Mouse (Mus musculus) left cerebral cortex, adult 9 months (tissue): Measurements from ENCODE around the gene Pofut2.
A peak's percentile ranks its signal among the peaks of the same experiment; 100 is the strongest.
"Not testable (repeated sequence)": the region's sequence is repeated elsewhere in the genome, so short reads cannot be mapped to it uniquely, and the experiment has no call there.

ENCODE experiments used
- DNase-seq, 2 experiments: peaks; one replicate each; pipeline ENCODE4 v3.0.0; 2022; ENCODE audit warnings: low spot score in 2 of 2

Pofut2 gene

DNA sequence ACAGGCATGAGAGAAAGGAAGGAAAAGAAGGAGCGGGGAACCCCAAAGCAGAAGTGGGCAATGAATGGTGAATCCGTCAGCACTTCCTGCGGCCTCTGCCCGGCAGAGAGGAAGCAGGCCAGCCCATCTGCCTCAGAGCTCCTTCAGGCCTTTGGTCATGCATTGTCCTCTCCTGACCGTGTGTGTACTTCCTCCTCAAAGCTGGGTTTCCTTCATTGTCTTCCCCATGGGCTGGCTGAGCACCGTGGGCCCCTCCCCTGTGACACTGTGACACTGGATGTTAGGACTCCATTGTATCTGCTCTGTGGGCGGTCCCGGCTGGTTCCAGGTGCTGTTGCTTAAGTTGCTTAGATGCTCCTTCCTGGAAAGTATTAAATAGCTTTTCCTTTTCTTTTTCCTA is 7.3 kb downstream of the Pofut2 start:
- DNase-seq = no peak

DNA sequence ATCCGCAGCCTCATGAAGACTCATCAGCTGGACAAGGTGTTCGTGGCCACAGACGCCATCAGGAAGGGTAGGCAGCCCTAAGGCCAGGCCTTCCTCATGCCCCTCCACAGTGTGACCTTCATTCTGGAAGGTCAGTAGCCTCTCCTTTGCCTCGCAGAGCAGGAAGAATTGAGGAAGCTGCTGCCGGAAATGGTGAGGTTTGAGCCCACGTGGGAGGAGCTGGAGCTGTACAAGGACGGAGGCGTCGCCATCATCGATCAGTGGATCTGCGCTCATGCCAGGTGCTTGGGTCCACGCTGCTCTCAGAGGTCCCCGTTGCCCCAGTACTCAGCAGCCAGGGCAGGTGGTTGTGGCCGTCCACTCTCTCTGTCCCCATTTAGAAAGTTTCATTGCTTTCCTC is 8.0 kb downstream of the Pofut2 start:
- DNase-seq = no peak

DNA sequence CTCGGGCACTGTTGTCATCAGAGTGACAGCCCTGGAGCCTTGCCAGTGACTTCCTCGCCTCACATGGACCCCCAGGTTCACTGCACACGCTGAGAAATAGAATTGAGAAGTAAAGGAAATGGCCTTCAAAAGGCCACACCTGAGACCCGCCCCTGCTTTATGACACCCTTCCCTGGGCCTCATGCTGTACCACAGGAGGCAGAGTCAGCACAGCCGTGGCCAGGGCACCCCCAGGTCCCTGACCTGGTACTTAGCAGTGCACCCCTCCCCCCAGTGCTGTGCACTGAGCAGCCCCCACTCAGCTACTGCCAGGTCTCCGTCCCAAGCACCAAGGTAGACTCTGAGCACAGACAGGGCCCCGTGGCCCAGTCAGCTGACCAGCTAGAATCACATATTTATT is 10.1 kb downstream of the Pofut2 start:
- DNase-seq = no peak

DNA sequence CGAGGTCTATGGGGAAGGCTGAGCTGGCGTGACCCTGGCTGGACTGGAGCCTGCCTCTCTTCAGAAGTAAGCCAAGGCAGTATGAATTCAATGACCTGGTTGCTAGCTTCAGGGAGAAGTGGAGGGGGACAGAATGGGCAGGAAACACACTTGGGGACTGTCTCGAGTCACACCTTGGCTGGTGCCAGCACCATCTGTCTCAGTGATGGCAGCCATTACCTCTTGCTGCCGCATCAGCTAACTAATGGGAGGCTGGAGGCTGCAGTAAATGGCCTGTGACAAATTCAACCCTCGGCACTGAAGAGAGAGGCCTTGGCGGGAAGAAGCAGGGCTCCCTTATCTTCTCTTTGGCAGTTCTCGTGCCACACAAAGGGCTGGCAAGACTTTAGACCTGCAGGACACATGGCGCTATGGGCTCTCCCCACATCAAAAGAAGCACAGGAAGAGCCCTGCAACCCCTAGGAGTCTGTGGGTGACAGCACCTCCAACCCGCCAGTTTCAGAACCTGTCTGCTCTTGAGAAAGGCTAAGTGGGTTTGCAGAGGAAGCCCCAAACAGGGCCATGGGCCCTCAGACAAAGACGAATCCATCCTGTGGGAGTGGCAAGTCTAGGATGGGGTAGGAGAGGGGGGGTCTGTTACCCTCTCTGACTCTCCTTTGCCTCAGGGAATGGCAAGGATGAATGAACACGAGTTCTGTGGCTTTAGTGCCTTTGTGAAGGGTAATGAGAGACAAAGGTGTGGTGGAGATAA is 14.1 kb downstream of the Pofut2 start:
- DNase-seq = no peak

DNA sequence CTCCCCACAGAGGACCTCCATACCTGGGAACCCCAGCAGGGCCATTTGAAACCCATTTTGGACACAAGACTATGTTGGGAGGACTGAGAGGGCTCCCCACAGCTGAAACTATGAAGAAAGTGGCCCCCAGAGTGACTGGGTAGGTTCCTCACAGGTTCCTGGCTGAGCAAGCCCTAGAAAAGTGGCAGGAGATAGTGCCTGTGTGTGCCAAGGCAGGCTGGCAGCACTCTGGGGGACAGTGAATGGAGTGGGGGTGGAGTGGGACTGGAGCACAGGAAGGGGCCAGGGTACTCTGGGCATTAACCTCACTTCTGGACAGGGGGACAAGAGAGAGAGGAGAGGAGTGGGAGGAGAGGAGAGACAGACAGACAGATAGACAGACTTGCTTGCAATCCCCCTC is 14.8 kb downstream of the Pofut2 start:
- no peak for DNase-seq

DNA sequence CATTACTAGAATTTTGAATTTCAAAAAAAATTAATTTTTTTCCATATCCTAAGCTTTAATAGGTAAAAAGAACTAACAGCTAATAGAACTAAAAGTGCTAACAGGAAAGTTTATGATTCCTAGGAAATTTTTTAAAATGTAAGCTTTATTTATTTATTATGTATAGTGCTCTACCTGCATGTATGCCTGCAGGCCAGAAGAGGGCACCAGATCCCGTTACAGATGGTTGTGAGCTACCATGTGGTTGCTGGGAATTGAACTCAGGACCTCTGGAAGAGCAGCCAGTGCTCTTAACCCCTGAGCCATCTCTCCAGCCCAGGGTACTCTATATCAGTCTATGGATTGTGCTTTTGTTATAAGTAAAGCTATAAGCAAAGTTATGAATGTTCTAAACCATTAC is 23.1 kb downstream of the Pofut2 start:
- not testable (repeated sequence) for DNase-seq

DNA sequence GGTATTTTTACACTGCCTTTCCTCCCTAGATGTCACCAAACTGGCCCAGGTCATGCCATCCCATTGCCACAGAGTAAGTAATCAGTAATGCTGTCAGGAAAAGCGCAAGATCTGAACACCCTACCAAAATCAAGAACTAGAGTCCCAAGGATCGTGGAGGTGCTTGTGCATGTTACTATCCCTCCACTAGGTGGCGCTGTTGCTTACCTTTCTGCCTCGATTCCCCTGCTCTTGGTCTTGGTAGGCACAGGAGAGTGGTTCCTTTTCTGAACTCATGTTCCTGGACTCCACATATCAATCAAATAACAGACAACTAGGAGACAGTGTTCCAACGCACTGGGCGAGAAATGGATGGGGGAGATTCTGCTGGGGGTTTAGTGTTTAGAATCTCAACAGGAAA is 23.8 kb downstream of the Pofut2 start:
- peak in 1 of 2 experiments; percentile 85 for DNase-seq

DNA sequence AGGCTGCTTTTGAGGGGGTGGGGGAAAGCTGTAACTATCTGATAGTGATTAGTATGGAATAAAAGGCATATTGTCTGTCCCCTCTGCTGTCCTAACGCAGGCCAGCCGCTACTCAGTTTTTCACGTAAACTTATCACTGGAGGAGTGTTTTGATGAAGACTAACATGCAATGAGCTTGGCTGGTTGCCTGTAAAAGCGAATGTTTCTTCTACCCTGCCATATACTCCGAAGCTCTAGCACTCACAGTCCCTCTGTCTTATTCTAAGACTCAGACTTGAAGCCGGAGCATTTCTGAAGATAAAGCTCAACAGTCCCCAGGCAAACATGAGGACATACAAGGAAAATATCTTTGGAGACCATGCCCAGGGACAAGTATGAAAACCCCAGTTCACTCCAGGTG is 25.8 kb downstream of the Pofut2 start:
- no peak for DNase-seq

DNA sequence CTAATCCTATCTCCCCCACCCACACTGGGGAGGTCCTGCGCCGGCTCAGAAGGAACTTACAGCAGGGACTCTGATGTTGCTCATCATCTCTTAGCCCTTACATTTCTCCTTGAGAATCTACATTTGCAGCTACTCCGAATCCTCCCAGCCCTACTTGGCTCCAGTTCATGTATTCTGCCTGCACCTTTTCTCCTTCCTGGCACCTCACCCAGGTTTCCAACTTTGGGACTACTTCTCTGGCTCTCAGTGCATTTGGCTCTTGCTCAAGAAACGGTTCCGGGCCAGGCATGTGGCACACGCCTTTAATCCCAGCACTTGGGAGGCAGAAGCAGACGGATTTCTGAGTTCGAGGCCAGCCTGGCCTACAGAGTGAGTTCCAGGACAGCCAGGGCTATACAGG is 28.6 kb downstream of the Pofut2 start:
- DNase-seq = no peak

DNA sequence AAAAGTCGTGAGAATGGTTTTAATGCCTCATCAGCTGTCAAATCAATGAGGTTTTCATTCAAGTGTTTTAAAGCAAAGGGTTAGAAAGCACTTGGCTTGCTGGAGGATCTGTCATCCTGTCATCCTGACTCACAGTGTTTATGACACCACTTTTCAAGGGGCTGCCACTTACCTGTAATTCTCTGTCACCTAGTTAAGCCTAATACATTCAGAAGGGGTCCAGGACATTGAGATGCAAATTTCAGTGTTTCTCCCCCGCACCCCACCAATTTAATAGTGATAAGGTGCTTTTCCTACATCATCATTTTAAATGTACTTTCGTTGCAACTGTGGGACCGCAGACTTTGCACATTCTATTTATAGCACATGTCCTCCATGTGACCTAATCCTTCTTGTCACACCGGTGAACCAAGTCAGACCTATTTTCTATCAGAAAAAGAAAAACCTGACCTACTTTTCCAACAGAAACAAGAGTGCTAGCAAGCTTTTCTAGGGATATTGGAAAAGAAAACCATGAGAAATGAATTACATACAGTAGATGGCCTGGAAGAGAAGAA is 29.7 kb downstream of the Pofut2 start:
- no peak for DNase-seq

DNA sequence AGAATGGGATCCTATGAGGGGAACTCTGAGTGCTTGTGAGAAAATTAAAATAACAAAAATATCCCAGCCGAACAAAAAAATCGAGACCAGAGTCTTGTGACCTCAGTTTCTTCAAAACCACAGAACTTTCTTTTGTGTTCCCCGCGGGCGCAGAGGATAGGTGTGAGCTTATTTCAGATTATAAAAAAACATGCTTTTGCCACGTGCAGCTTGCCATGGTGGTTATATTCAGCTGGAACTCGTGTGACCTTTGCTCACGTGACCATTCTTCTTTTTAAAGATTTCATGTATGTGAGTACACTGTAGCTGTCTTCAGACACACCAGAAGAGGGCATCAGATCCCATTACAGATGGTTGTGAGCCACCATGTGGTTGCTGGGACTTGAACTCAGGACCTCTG is 30.5 kb downstream of the Pofut2 start:
- no peak for DNase-seq

DNA sequence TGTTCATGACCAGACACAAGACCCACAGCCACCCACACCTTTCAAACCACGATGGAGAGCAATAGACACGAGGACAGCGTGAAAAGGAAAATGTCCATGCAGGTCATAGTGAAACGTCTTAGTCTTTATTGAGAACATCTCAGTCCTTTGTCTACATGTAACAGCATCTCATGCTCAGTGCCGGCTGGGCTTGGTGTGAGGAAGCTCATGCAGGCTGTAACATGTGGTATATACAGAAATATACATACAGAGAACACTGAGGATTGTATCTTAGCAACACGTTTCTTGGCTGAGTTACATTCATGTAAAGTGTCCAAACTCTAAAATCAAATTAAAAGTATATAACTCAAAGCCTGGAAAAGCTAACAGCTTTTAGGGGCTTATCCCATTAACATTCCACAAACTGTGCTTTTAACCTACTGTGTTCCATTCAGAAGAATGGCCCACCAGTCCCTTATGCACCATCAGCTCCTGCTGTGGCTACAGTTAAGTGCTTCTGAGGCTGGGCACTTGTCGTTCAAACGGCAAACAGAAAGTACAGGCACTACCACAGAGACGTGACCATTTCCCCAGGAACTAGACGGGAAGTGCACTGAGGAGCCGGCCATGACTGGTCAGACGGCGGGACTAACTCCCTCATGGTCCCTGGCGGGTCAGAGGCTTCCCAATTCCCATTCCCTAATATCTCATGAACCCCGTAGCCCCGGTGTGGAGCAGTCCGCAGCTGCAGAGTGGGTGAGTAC is 31.8 kb downstream of the Pofut2 start:
- DNase-seq = no peak

DNA sequence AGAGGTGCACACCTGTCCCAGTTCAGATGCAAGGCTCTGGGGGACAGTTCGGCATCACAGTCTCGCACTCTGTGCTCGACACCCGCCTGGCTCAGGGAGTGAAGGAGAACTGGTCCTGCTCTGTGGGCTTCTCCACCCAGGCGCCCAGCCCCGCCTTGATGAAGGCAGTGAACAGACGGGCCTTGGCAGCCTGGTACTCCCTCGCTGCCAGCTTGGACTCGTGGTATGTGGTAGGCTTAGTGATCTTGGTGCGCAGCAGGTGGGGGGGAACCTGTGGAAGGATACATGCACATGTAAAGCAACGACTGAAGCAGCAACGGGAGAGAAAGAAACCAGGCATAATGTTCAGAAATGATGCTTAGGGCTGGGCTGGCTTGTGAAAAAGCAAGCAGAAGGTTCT is 35.7 kb downstream of the Pofut2 start:
- DNase-seq = peak in 1 of 2 experiments; percentile 49

DNA sequence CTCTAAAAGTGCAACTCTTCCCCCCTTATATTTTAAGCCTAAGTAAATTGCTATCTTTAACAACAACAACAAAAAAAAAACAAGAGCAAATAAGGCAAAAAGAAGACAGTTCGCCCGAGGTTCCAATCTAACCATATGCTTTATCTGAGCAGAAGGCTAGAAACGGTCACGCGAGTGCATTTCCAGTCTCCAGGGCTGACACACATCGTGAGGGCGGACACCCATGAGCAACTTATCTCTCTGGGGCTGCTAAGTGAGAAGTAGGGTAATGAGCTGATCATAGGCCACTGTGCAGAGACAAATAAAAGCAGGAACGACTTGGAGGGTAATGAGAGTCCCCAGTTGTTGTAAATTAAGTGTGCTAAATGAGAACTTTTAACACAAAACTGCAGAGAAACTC is 39.6 kb downstream of the Pofut2 start:
- no peak for DNase-seq

DNA sequence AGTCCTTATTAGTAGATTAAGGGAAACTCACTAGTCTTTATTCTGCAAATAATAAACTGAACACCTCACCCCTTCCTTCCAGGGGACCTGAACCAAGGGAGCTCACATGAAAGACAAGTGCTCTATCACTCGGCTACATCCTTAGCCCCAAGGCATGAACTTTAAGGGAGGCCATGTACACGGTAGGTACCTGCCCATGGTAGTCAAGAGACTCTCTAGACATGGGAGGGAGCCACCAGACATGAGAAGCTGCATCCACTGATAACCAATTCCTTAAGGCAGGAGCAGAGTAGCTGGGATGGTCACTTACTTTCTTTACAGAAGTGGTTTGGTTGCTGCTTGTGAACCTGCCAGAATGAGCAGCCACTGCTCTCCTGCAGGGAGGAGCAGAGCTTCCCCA is 40.2 kb downstream of the Pofut2 start:
- no peak for DNase-seq

DNA sequence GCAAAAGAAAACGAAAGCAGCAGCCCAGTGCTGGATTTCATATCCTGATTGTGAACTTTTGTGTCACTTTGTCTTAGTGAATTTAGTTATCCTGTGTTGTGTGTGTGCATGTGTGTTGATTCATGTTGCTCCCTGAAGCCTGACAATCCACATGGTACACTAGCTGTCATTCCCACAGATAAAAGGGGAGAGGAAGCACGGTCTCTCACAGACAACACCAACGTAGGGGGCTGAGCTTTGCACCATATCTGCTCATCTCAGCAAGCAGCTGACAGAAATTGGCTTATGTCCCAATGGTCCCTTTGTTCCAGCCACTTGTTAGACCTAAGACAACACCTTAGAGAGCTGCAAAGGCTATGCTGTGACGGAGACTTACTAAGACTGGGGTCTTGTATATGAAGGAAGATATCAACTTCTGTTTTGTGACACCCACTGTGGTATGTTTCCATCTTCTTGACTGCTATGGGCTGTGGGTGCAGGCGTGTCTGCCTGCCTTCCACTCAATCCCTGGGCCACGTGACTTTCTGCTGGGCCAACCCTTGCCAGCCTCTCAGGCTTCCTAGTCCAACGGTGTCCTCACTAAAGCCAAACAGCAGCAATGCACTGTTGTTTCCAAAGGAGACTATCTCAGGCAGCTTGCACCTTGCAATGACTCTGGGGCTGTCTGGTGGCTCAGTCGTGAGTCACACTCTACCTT is 41.4 kb downstream of the Pofut2 start:
- DNase-seq = no peak

DNA sequence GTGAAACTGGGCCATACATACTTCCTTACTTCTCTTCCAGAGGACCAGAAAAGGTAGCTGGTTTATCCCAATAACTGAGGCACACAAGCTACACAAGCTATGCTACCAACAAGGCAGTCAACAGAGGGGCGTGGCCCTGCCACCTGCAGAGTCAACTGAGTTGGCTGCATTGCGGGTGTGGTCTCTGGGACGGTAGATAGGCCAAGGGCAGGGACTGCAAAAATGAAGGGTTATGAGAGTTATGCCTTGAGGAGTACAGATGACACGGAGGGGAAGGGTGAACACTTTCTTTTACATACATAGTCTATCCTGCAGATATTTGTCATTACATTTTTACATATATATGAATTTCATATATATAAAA is 41.9 kb downstream of the Pofut2 start:
- DNase-seq = no peak

DNA sequence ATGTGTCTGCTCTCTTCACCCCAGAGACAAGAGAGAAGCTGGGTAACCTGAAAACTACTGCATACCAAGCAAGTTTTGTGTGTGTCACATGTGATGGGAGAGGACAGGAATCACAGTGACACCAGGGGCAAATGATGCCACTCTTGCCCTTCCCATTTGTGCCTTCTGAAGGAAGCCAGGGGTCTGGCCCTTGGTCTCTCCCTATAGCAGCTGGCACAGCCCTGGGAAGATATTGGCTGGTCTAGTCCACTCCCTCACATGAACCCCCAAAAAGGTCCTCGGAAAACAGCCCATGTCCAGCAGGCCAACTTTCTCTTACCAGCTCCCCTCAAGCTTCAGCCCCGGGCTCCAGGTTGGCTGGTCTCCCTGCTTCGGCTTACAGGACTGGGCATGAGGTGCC is 45.3 kb downstream of the Pofut2 start:
- DNase-seq = no peak

DNA sequence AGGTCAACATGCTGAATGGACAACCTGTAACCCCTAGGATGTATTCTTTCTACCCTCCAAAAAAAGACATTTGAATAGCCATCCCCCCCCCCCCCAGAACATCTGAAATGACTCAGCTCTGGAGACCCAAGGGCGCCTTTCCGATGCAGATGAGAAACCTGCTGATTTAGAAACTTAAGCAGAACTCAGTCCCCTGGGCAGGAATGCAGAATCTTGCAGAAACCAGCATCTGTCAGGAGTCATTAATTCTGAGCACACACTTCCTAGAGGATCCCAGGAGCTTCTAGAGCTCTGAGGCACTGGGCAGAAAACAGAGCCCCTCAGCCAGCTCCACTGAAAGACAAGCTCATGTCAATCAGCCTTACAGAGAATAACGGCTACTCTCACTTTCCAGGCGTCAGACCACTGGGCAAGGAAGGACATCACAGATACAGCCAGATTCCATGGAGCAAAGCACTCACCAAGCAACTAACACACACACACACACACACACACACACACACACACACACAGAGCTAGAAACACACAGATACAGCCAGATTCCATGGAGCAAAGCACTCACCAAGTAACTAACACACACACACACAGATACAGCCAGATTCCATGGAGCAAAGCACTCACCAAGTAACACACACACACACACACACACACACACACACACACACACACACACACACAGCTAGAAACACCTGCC is 46.0 kb downstream of the Pofut2 start:
- DNase-seq = no peak

DNA sequence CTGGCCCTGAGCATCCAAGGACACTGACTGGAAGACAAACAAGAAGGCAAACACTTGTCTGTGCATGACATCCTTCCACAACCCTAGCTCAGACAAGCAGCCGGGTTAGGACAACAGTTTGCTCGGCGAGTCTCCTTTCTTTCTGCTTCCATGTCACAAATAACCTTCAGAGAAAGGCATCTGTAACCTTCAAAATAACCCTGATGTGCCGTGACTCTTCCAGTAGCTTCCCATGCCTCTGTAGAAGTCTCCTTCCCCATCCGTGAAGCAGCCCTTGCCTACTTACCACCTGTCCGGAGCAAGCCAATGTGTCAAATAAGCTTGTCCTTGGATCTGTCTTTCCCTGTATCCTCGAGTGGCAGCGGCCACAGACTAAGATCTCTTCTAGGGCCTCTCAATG is 46.7 kb downstream of the Pofut2 start:
- no peak for DNase-seq

DNA sequence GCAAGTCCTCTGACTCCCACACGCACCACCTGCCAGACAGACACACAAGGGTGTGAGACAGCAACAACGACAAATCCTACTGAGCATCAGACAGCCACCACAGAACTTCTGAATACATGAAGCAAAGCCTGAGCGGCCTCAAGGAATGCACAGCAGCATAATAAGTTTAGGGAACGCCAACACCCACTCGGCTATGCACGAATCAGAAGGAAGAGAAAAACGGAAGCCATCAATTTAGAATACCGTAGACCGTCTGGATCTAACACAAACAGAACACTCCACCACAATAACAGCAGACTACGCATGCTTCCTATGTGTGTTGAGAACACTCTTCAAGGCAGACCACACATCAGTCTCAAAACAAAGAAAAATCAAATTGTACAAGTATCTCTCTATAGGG is 50.0 kb downstream of the Pofut2 start:
- no peak for DNase-seq

DNA sequence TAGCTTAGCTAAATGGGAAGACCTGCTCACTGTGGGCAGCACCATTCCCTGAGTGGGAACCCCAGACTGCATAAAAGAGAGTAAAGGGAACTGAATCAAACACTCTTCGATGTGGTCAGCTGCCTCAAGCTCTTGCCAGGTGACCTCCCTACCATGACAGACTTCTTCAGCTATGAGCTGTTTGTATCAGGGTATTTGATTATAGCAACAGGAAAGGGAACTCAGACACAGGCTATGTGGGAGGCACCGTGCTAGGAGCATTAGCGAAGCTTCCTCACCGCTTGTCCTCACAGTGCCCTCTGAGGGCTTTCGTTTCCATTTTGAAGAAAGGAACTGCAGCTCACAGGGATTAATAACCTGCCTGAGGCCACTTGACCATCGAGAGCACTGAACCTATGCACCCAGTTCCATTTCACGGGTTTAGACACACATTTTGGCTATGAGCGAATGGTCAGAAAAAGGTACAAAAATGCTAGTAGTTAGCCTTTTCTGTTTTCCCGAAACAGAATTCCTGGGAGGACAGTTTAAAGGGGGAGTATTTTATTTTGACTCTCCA is 55.8 kb downstream of the Pofut2 start:
- DNase-seq = no peak
